Mouse (Mus musculus): ENCODE results near the gene Plekha5. TPM values are rescaled to one million over a fixed set of nuclear protein-coding genes. Genes with fewer than 3 reads are reported as not detected.

Plekha5 gene
- total and polyA plus RNA-seq, 2 experiments from 2014 or later, result 24.2 to 28.8 TPM

GRCm38 (mm10) chr6:140460398-140460797 is 36.5 kb downstream of the Plekha5 start:
- no peak for TF ChIP-seq CTCF (IDR thresholded peaks at IDR 0.05)
- 63% methylated on average over 7 of the region's 7 CpGs for WGBS
- DNase-seq (ENCODE audit: low spot score), result no peak

DNA sequence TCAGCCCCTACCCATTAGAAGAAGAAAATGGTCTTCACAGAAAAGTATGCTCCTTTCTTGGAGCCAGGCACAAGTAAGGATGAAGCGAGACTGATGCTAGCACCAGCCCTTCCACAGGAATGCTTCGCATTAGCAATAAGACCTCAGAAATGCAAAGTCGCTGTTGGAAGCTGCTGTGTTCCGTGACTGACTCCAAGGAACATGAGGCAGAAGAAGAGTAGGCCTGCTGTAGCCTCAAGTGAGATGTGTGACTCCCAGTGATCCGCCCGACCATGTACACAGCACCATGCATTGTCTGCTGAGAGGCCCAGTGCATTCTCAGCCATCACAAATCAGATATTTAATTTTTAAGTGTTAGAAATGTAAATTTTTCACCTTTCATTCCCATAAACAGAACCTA is 41.0 kb downstream of the Plekha5 start:
- Histone ChIP-seq H3K4me1 (ENCODE audit: insufficient read depth, low read length) (no peaks in the 10 kb centered on the region; the same call in 1 of the 2 replicates), H3K27me3 (ENCODE audit: insufficient read depth, low read length) (no peaks in the 10 kb centered on the region), H3K27ac (ENCODE audit: low read depth, low read length) (no peak overlapping the region), H3K9me3 (ENCODE audit: low read length) (no peaks in the 10 kb centered on the region), H3K9ac (replicated peaks; ENCODE audit: low read length, poor library complexity, severe bottlenecking) (no peak overlapping the region), H3K4me3 (ENCODE audit: low read depth, low read length) (no peak overlapping the region), H3K4me2 (ENCODE audit: low read depth, low read length, poor library complexity, severe bottlenecking) (no peak overlapping the region), H3K36me3 (ENCODE audit: insufficient read depth, low read length) (no peaks in the 10 kb centered on the region)
- ATAC-seq (ENCODE audit: low FRiP score) (no peak), DNase-seq (ENCODE audit: low spot score) (no peak)
- TF ChIP-seq CTCF (IDR thresholded peaks at IDR 0.05), result no peak
- 85% methylated on average over 6 of the region's 6 CpGs for WGBS

More at GRCm38 (mm10) chr6:140460398-140460797, 36.5 kb downstream of the Plekha5 start:
- no peak for ATAC-seq (ENCODE audit: low FRiP score)
- Histone ChIP-seq H3K9me3 (ENCODE audit: low read length) (no peaks in the 10 kb centered on the region), H3K36me3 (ENCODE audit: insufficient read depth, low read length) (no peaks in the 10 kb centered on the region), H3K4me3 (ENCODE audit: low read depth, low read length) (no peak overlapping the region), H3K27ac (ENCODE audit: low read depth, low read length) (no peak overlapping the region), H3K9ac (replicated peaks; ENCODE audit: low read length, poor library complexity, severe bottlenecking) (no peak overlapping the region), H3K4me2 (ENCODE audit: low read depth, low read length, poor library complexity, severe bottlenecking) (no peak overlapping the region), H3K4me1 (ENCODE audit: insufficient read depth, low read length) (no peaks in the 10 kb centered on the region; the same call in 1 of the 2 replicates), H3K27me3 (ENCODE audit: insufficient read depth, low read length) (no peaks in the 10 kb centered on the region)

- Histone ChIP-seq H3K9me3 (ENCODE audit: low read length) (no peaks in the 10 kb centered on the region), H3K27me3 (ENCODE audit: insufficient read depth, low read length) (no peaks in the 10 kb centered on the region), H3K4me1 (ENCODE audit: insufficient read depth, low read length) (no peaks in the 10 kb centered on the region; the same call in 1 of the 2 replicates), H3K9ac (replicated peaks; ENCODE audit: low read length, poor library complexity, severe bottlenecking) (no peak overlapping the region), H3K4me3 (ENCODE audit: low read depth, low read length) (no peak overlapping the region), H3K27ac (ENCODE audit: low read depth, low read length) (no peak overlapping the region), H3K36me3 (ENCODE audit: insufficient read depth, low read length) (no peaks in the 10 kb centered on the region), H3K4me2 (ENCODE audit: low read depth, low read length, poor library complexity, severe bottlenecking) (no peak overlapping the region)
- DNase-seq (ENCODE audit: low spot score) (no peak), ATAC-seq (ENCODE audit: low FRiP score) (no peak)
- 86% methylated on average over 9 of the region's 9 CpGs for WGBS
- peak; percentile 41 for TF ChIP-seq CTCF (IDR thresholded peaks at IDR 0.05)
Observed at GRCm38 (mm10) chr6:140465946-140466646, 42.2 kb downstream of the Plekha5 start.

DNA sequence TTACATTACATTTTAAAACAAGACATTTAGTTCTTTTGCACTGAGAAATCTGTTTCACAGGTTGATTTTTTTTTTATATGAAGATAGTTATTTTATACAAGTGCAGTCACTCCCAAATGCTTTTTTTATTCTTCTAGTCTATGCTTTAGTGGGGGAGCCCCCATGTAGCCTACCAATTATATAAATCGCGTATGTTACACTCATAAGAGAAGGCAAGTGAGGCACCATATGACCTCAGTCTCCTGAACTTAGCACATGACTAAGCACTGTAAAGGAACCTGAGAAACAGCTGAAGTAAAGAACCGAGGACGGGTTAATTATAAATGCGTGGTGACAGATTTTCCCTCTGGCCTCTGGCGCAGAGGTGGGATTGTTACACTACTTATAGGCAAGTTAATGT is 43.0 kb downstream of the Plekha5 start:
- no peaks in the 10 kb centered on the region for H3K36me3 ChIP-seq (ENCODE audit: insufficient read depth, low read length)
- H3K27ac ChIP-seq (ENCODE audit: low read depth, low read length), result no peak overlapping the region
- ATAC-seq (ENCODE audit: low FRiP score) (no peak), DNase-seq (ENCODE audit: low spot score) (no peak)
- no peaks in the 10 kb centered on the region for H3K27me3 ChIP-seq (ENCODE audit: insufficient read depth, low read length)
- no peaks in the 10 kb centered on the region for H3K9me3 ChIP-seq (ENCODE audit: low read length)
- 74% methylated on average over 6 of the region's 6 CpGs for WGBS
- no peak for TF ChIP-seq CTCF (IDR thresholded peaks at IDR 0.05)
- no peak overlapping the region for H3K4me2 ChIP-seq (ENCODE audit: low read depth, low read length, poor library complexity, severe bottlenecking)
- no peak overlapping the region for H3K4me3 ChIP-seq (ENCODE audit: low read depth, low read length)
- H3K9ac ChIP-seq (replicated peaks; ENCODE audit: low read length, poor library complexity, severe bottlenecking), result no peak overlapping the region
- no peaks in the 10 kb centered on the region; the same call in 1 of the 2 replicates for H3K4me1 ChIP-seq (ENCODE audit: insufficient read depth, low read length)

- Histone ChIP-seq H3K27me3 (ENCODE audit: insufficient read depth, low read length) (no peaks in the 10 kb centered on the region), H3K4me1 (ENCODE audit: insufficient read depth, low read length) (no peaks in the 10 kb centered on the region), H3K36me3 (ENCODE audit: insufficient read depth, low read length) (no peaks in the 10 kb centered on the region), H3K27ac (ENCODE audit: low read depth, low read length) (no peak overlapping the region), H3K4me3 (ENCODE audit: low read depth, low read length) (no peak overlapping the region), H3K4me2 (ENCODE audit: low read depth, low read length, poor library complexity, severe bottlenecking) (no peak overlapping the region), H3K9me3 (ENCODE audit: low read length) (no peaks in the 10 kb centered on the region), H3K9ac (replicated peaks; ENCODE audit: low read length, poor library complexity, severe bottlenecking) (no peak overlapping the region)
- no peak for DNase-seq (ENCODE audit: low spot score)
- 94% methylated on average over 12 of the region's 12 CpGs for WGBS
- ATAC-seq (ENCODE audit: low FRiP score), result no peak
- no peak for TF ChIP-seq CTCF (IDR thresholded peaks at IDR 0.05)
Observed at GRCm38 (mm10) chr6:140467851-140468250, 44.0 kb downstream of the Plekha5 start.

- no peaks in the 10 kb centered on the region for H3K4me1 ChIP-seq (ENCODE audit: insufficient read depth, low read length)
- H3K4me3 ChIP-seq (ENCODE audit: low read depth, low read length), result no peak overlapping the region
- no peaks in the 10 kb centered on the region for H3K36me3 ChIP-seq (ENCODE audit: insufficient read depth, low read length)
- DNase-seq (ENCODE audit: low spot score) (no peak), ATAC-seq (ENCODE audit: low FRiP score) (no peak)
- TF ChIP-seq CTCF (IDR thresholded peaks at IDR 0.05), result no peak
- H3K27ac ChIP-seq (ENCODE audit: low read depth, low read length), result no peak overlapping the region
- H3K9me3 ChIP-seq (ENCODE audit: low read length), result no peaks in the 10 kb centered on the region
- no peaks in the 10 kb centered on the region for H3K27me3 ChIP-seq (ENCODE audit: insufficient read depth, low read length)
- 30% methylated on average over 6 of the region's 6 CpGs for WGBS
- H3K4me2 ChIP-seq (ENCODE audit: low read depth, low read length, poor library complexity, severe bottlenecking), result no peak overlapping the region
- no peak overlapping the region for H3K9ac ChIP-seq (replicated peaks; ENCODE audit: low read length, poor library complexity, severe bottlenecking)
Observed at GRCm38 (mm10) chr6:140469791-140470190, 45.9 kb downstream of the Plekha5 start.
